Mouse (Mus musculus) liver, embryonic 14.5 days (tissue): ENCODE measurements around the gene Ugt1a6a.

Experiments used
- CTCF ChIP-seq: IDR thresholded peaks from 2 replicates; pipeline ENCODE4 v1.5.1; 2016; ENCODE audit warnings: antibody characterized with exemption, low read depth, control low read depth
- EP300 ChIP-seq: IDR thresholded peaks from 2 replicates; pipeline ENCODE4 v1.6.1; 2016; ENCODE audit warnings: antibody characterized with exemption, low read depth

DNA sequence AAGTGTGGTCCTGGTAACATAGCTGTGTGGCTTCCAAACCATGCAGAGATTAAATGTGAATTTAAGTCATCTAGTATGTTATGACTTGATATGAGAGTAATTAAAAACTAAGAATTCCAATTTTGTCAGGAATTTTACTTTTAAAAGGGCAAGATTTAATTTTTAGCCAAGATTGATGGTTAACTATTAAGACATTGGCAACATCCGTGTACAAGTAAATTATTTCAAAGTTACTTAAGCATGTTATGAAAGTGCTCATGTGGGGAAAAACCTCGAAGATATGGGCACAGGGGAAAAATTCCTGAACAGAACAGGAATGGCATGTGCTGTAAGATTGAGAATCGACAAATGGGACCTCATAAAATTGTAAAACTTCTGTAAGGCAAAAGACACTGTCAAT, 62.8 kb downstream of the Ugt1a6a start:
- no peak for TF ChIP-seq CTCF
- no peak for TF ChIP-seq EP300
